Mouse (Mus musculus): Measurements from ENCODE around the gene Olfr1009.
"Not testable (repeated sequence)": the region's sequence is repeated elsewhere in the genome, so short reads cannot be mapped to it uniquely, and the experiment has no call there.

Olfr1009 gene

GRCm38 (mm10) chr2:85715119-85715518, at the start of gene Olfr1009:
Gene Olfr1009 (plus strand): TSS chr2:85715419.
- DNase-seq (ENCODE audit: low spot score), result no peak

DNA sequence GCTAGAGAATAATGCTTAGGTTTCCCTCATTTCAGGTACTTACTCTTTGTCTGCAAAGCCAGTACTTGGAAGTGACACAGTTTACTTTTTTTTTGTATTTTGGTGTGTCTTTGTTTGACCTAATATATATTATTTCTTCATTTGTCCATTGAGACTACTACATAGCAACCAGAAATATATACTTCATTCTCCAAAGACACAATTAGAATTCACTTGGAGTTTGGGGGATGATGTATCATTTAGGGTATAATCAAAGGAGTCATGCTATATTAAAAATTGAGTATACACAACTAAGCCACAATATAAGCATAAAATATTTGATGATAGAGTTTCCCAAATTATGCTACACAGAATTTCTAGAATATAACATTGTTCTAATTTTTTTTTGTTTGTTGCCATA, 36.6 kb upstream of the Olfr1009 start, which contains the start of gene Olfr1006:
TSS of gene Olfr1006 (minus strand) at position 101 of the 400 bp plus-strand sequence.
- DNase-seq (ENCODE audit: low spot score), result no peak

- DNase-seq (ENCODE audit: low spot score), result no peak
Measured at GRCm38 (mm10) chr2:85689131-85689530, 26.1 kb upstream of the Olfr1009 start, which contains the start of gene Olfr1008. Gene Olfr1008 (plus strand): TSS chr2:85689431.

DNA sequence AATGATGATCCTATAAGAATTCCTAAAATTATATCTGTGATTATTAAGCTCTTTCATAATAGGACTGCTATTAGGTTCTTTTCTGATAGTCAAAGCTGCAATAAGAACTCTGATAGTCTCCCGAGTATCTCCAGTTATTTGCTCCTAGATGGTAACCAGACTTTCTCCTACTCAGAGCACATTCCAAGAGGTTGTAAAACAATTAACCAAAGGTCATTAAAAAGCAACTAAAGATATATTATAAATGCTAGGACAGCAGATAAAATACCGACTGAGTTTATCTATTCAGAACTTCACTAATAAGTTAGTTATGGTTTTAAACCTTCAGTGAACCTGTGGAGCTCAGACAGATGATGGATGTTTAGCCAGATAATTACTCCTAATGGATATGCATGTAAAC, 4.5 kb upstream of the Olfr1009 start:
- not testable (repeated sequence) for DNase-seq (ENCODE audit: low spot score)

GRCm38 (mm10) chr2:85711159-85711558, 4.1 kb upstream of the Olfr1009 start:
- DNase-seq (ENCODE audit: low spot score), result no peak

DNA sequence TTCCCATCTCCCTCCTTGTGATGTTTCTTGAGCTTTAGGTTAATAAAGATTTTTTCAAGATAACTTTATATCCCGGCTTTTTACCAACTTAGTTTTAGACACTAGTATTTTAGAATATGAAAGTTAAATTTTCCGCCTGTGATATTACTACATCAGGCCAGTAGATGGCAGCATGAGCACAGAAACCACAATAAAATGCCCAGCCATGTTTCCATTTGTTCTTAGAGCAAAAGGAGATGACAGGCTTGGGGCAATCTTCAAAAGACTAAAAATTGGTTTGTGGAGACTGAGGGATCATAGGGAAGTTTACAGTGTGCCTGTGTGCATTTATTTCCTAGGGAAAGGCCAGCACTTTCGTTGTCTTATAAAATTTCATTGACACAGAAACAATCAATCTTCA, 10.6 kb downstream of the Olfr1009 start:
- DNase-seq (ENCODE audit: low spot score), result no peak

DNA sequence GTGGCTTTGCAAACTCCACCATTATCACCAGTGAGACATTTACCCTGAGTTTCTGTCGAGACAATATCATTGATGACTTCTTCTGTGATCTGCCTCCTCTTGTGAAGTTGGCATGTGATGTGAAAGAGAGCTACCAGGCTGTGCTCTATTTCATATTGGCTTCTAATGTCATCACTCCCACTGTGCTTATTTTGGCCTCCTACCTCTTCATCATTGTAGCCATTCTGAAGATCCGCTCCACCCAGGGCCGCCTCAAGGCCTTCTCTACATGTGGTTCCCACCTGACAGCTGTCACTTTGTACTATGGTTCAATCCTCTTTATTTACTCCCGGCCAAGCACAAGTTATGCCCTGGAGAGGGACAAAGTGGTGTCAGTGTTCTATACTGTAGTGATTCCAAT, 38.6 kb downstream of the Olfr1009 start:
- DNase-seq (ENCODE audit: low spot score), result no peak

DNA sequence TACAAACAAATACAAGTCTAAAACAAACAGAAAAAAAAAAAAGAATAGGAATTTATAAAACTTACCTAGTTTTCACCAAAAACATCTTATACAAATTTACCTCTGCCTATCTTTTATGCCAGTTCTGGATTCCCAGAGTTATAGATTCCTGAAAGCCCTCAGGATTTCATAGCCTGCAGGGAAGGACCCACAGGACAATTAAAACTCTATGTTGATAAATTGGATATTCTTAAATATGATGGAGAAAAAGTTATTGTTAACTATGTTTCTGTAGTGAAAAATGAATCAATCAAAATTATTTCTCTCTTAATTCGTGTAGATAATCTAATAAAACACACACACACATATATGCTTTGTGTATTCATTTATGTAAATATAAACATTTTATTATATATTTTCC, 47.4 kb downstream of the Olfr1009 start, which contains the start of gene Olfr1012:
TSS of gene Olfr1012 (minus strand) at position 101 of the 400 bp plus-strand sequence.
- DNase-seq (ENCODE audit: low spot score), result no peak

DNA sequence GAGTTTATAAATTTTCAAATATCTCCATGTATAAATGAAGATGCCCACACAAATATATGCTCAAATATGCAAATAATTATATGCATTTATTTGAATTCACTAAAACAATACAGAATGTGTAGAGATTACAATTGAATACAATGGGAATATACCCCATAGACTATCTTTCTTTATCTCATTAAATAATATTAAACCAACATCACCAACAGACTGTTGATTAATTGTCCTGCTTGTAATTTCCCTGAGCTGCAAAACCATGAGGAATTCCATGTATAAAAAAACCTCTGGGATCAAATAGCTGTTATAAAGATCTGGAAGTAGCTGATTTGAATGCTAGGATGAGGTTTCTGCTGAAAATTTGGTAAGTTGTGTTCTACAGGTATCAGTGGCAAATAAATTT, 51.6 kb downstream of the Olfr1009 start, which contains the start of gene Olfr1013:
TSS of gene Olfr1013 (plus strand) at position 301 of the 400 bp plus-strand sequence.
- DNase-seq (ENCODE audit: low spot score), result no peak

- DNase-seq (ENCODE audit: low spot score), result no peak
Measured at GRCm38 (mm10) chr2:85772413-85772812, 57.2 kb downstream of the Olfr1009 start, which contains the start of gene Olfr1014. Gene Olfr1014 (plus strand): TSS chr2:85772713.
